Mouse (Mus musculus) spleen, adult 2 months (tissue): ENCODE data around the gene Esam.

Experiments
- CTCF ChIP-seq: fragments of 200-500 bp; IDR thresholded peaks from 2 replicates; pipeline ENCODE4 v1.5.1; 2011; ENCODE audit warnings: mild to moderate bottlenecking, inconsistent platforms; ENCODE audit not compliant: insufficient read depth, insufficient read length, insufficient replicate concordance; ENCODE audit errors: extremely low read depth
- POLR2A ChIP-seq: fragments of 200-500 bp; IDR thresholded peaks from 2 replicates; pipeline ENCODE4 v1.6.1; 2011; ENCODE audit warnings: low read depth, low read length, inconsistent platforms

GRCm38 (mm10) chr9:37544447-37545165 lies 16.7 kb downstream of the Esam start:
- TF ChIP-seq CTCF: peak; percentile 54; the same call in 1 of the 2 replicates
- TF ChIP-seq POLR2A: no peak
